Mouse (Mus musculus) hindbrain, postnatal 0 days (tissue): Measurements from ENCODE around the gene Pard6a. TPM values are rescaled to one million over a fixed set of nuclear protein-coding genes. Genes with fewer than 3 reads are reported as not detected.

Experiments used
- ATAC-seq: fragments of 200-750 bp; cut with Nextera tagmentation; 2 replicates; pipeline ENCODE4 v1.8.0; 2017; ENCODE audit warnings: mild to moderate bottlenecking, moderate TSS enrichment, moderate library complexity
- DNase-seq: peaks from one replicate; pipeline ENCODE4 v3.0.0-alpha.2; 2015; ENCODE audit warnings: low spot score
- H3K27ac ChIP-seq: fragments of 300-500 bp; sonication (generic); 2 replicates; pipeline ENCODE4 v1.5.1; 2014; ENCODE audit warnings: mild to moderate bottlenecking
- H3K27me3 ChIP-seq: fragments of 300-500 bp; sonication (generic); 2 replicates; pipeline ENCODE4 v1.6.1; 2014; ENCODE audit warnings: low read length, mixed read lengths; ENCODE audit not compliant: insufficient read depth
- H3K36me3 ChIP-seq: fragments of 300-500 bp; sonication (generic); 2 replicates; pipeline ENCODE4 v1.6.1; 2014; ENCODE audit warnings: low read length, mixed read lengths; ENCODE audit not compliant: insufficient read depth
- H3K4me1 ChIP-seq: fragments of 300-500 bp; sonication (generic); 2 replicates; pipeline ENCODE4 v1.6.1; 2014; ENCODE audit warnings: antibody characterized with exemption, low read length, mixed read lengths; ENCODE audit not compliant: insufficient read depth
- H3K4me2 ChIP-seq: fragments of 300-500 bp; sonication (generic); 2 replicates; pipeline ENCODE4 v1.6.1; 2014; ENCODE audit warnings: low read depth, mild to moderate bottlenecking, low read length, moderate library complexity, mixed read lengths
- H3K4me3 ChIP-seq: fragments of 300-500 bp; sonication (generic); 2 replicates; pipeline ENCODE4 v1.5.1; 2014; ENCODE audit warnings: low read length
- H3K9ac ChIP-seq: fragments of 300-500 bp; sonication (generic); replicated peaks from 2 replicates; pipeline ENCODE4 v1.6.1; 2014; ENCODE audit warnings: mild to moderate bottlenecking, low read length, moderate library complexity, mixed read lengths
- H3K9me3 ChIP-seq: fragments of 300-500 bp; sonication (generic); 2 replicates; pipeline ENCODE4 v1.6.1; 2016; ENCODE audit warnings: low read length, mixed read lengths
- CTCF ChIP-seq: IDR thresholded peaks from 2 replicates; pipeline ENCODE4 v1.5.1; 2016; ENCODE audit warnings: antibody characterized with exemption, control low read depth, low read depth
- WGBS: fragments of 180-500 bp; shearing (Covaris S2); extraction: QIAGEN DNeasy Blood & Tissue Kit; methylation state at CpG from one replicate; pipeline ENCODE4 v1.1.7; 2014; 5-methylcytosine and 5-hydroxymethylcytosine counted together
- polyA plus RNA-seq: library from polyadenylated mRNA; unstranded; fragments of >200 nt; fragmentation: Nextera tagmentation; extraction: Ambion mirVana; gene quantifications from 2 replicates; pipeline ENCODE4 v1.2.1, GENCODE M21; 2015
- total RNA-seq: library from RNA; depleted of rRNA; stranded (reverse); fragments of >200 nt; gene quantifications from 2 replicates; pipeline ENCODE4 v1.2.3, GENCODE M21; 2014

The Pard6a gene
- total and polyA plus RNA-seq, 2 experiments from 2014 or later, result 67.6 to 74.4 TPM

GRCm38 (mm10) chr8:105706426-105706825, 5.5 kb downstream of the Pard6a start:
- Histone ChIP-seq H3K4me1 (peaks cover 16% of the 10 kb centered on the region; the same call in 1 of the 2 replicates), H3K27ac (no peak overlapping the region), H3K9ac (no peak overlapping the region), H3K4me2 (peak overlapping the region; percentile 99), H3K9me3 (no peaks in the 10 kb centered on the region), H3K27me3 (no peaks in the 10 kb centered on the region), H3K4me3 (no peak overlapping the region), H3K36me3 (0 out of 2 replicates have a peak, but pooled peaks cover 4% of the 10 kb centered on the region)
- WGBS, result 68% methylated on average over 12 of the region's 12 CpGs
- ATAC-seq (no peak), DNase-seq (no peak)
- no peak for TF ChIP-seq CTCF

GRCm38 (mm10) chr8:105707498-105708403, 6.8 kb downstream of the Pard6a start, which contains the start of the genes 4933405L10Rik and Enkd1:
TSS of gene 4933405L10Rik (plus strand) at chr8:105707655.
TSS of gene Enkd1 (minus strand) at chr8:105708210.
- peaks cover 13% of the 10 kb centered on the region; the same call in 1 of the 2 replicates for H3K4me1 ChIP-seq
- under 1% methylated on average over 54 of the region's 55 CpGs for WGBS
- no peaks in the 10 kb centered on the region for H3K27me3 ChIP-seq
- no peaks in the 10 kb centered on the region for H3K9me3 ChIP-seq
- peak within 1 kb of the TSS; percentile 74 for H3K4me3 ChIP-seq
- ATAC-seq (peak; percentile 84), DNase-seq (peak; percentile 98)
- H3K4me2 ChIP-seq, result peak within 1 kb of the TSS; percentile 99
- H3K27ac ChIP-seq, result peak within 1 kb of the TSS; percentile 12; the same call in 1 of the 2 replicates
- H3K36me3 ChIP-seq, result 0 out of 2 replicates have a peak, but pooled peaks cover 4% of the 10 kb centered on the region
- TF ChIP-seq CTCF, result no peak
- peak within 1 kb of the TSS; percentile 59 for H3K9ac ChIP-seq

DNA sequence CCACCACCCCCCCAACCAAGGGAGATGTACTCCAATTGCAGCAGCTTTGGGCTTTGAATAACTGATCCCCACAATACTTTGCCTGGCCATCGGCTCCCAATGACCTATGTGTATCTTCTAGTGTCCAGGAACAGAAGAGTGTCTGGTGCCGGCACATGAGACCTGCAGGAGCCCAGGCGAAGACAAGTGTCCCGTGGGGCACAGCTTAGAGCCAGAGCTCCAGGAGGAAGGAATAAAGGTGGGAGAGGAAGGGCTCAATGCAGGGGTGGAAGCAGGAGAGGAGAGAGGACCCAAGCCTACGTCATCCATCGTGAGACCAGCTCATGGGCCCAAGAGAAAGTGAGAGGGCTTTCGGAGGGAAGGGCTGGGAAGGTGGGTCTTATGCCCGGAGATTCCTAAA, 7.7 kb downstream of the Pard6a start:
- no peak for DNase-seq
- Histone ChIP-seq H3K4me3 (no peak overlapping the region), H3K9ac (no peak overlapping the region), H3K9me3 (no peaks in the 10 kb centered on the region), H3K4me1 (peaks cover 13% of the 10 kb centered on the region; the same call in 1 of the 2 replicates), H3K27me3 (no peaks in the 10 kb centered on the region), H3K36me3 (0 out of 2 replicates have a peak, but pooled peaks cover 4% of the 10 kb centered on the region), H3K4me2 (no peak overlapping the region), H3K27ac (no peak overlapping the region; the same call in 1 of the 2 replicates)
- 96% methylated on average over 8 of the region's 8 CpGs for WGBS
- no peak for TF ChIP-seq CTCF
- no peak for ATAC-seq

- Histone ChIP-seq H3K4me2 (no peak overlapping the region), H3K36me3 (0 out of 2 replicates have a peak, but pooled peaks cover 3% of the 10 kb centered on the region), H3K9ac (no peak overlapping the region), H3K4me1 (peaks cover 13% of the 10 kb centered on the region; the same call in 1 of the 2 replicates), H3K27ac (no peak overlapping the region), H3K9me3 (no peaks in the 10 kb centered on the region), H3K27me3 (no peaks in the 10 kb centered on the region), H3K4me3 (no peak overlapping the region)
- DNase-seq, result no peak
- ATAC-seq, result no peak
- no peak for TF ChIP-seq CTCF
- WGBS, result 77% methylated on average over 14 of the region's 14 CpGs
Observed at GRCm38 (mm10) chr8:105709317-105709716, 8.4 kb downstream of the Pard6a start.

DNA sequence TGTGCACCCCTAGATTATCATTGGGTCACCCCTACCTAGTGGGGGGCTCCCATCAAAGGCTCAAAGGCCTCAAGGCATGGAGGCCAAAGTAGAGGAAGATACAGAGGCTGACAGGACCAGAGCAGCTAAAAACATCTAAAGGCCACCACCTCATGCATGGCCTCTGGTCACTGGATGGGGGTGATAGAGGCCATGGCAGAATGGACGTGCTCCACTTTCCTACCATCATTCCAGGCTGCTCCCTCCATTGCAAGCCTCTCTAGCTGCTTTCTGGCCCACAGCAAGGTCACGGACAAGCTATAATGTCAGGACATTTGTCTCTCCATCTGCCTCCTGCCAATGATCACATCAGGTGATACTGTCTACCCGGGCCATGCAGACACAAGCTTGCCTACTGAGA, 11.3 kb downstream of the Pard6a start:
- ATAC-seq (no peak), DNase-seq (no peak)
- TF ChIP-seq CTCF, result no peak
- H3K9ac ChIP-seq, result no peak overlapping the region
- H3K4me1 ChIP-seq, result peaks cover 5% of the 10 kb centered on the region; the same call in 1 of the 2 replicates
- H3K36me3 ChIP-seq, result peaks cover 7% of the 10 kb centered on the region; the same call in 1 of the 2 replicates
- 77% methylated on average over 3 of the region's 3 CpGs for WGBS
- H3K9me3 ChIP-seq, result no peaks in the 10 kb centered on the region
- no peak overlapping the region for H3K27ac ChIP-seq
- H3K27me3 ChIP-seq, result no peaks in the 10 kb centered on the region
- no peak overlapping the region for H3K4me2 ChIP-seq
- no peak overlapping the region for H3K4me3 ChIP-seq

- no peaks in the 10 kb centered on the region for H3K27me3 ChIP-seq
- peaks cover 8% of the 10 kb centered on the region; the same call in 1 of the 2 replicates for H3K36me3 ChIP-seq
- H3K4me3 ChIP-seq, result no peak overlapping the region
- no peaks in the 10 kb centered on the region for H3K9me3 ChIP-seq
- peak; percentile 52 for ATAC-seq
- H3K9ac ChIP-seq, result no peak overlapping the region
- H3K27ac ChIP-seq, result no peak overlapping the region
- peak; percentile 88 for TF ChIP-seq CTCF
- WGBS, result 12% methylated on average over 3 of the region's 3 CpGs
- peak; percentile 92 for DNase-seq
- no peak overlapping the region for H3K4me2 ChIP-seq
- H3K4me1 ChIP-seq, result no peaks in the 10 kb centered on the region
Observed at GRCm38 (mm10) chr8:105714139-105714538, 13.2 kb downstream of the Pard6a start.
